Mouse (Mus musculus): ENCODE results near the gene Cdc14a. TPM values are rescaled to one million over a fixed set of nuclear protein-coding genes. Genes with fewer than 3 reads are reported as not detected.

Cdc14a gene
- total and polyA plus RNA-seq, 3 experiments = 9.3 to 29.9 (median 18.9) TPM

DNA sequence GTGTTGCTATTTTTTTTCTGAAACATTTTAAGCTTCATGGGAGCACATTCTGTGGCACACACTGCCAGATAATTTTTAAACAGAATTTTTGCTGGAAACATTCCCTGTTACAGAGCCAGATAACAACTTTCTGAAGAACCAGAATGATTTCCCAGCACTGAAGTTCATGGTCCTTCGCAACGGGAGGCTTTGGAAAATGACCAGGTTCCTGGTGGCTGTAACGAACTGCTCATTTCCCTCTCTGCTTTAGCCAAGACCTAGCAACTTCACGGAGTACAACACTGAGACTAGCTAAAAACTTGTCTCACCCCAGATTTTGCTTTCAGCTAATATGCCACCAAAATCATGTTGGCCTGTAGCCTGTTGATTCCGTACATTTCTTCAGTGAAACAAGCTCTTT, 160.8 kb downstream of the Cdc14a start:
- no peaks in the 10 kb centered on the region for H3K9me3 ChIP-seq (replicated peaks)
- ATAC-seq (ENCODE audit: extremely low read depth, insufficient number of reproducible peaks, low FRiP score, poor library complexity, severe bottlenecking) (no peak), DNase-seq (ENCODE audit: low spot score) (no peak)
- H3K27me3 ChIP-seq (ENCODE audit: insufficient read depth, low read length) = no peaks in the 10 kb centered on the region; the same call in 1 of the 2 replicates
- TF ChIP-seq TAL1 (conservative IDR thresholded peaks at IDR 0.05; ENCODE audit: low read depth, low read length) = no peak
- H3K4me1 ChIP-seq (ENCODE audit: insufficient read depth, low read depth, low read length) = 0 out of 2 replicates have a peak, but pooled peaks cover 2% of the 10 kb centered on the region
- H3K4me3 ChIP-seq (ENCODE audit: low read depth, low read length) = no peak overlapping the region
- no peaks in the 10 kb centered on the region for H3K36me3 ChIP-seq (replicated peaks)

DNA sequence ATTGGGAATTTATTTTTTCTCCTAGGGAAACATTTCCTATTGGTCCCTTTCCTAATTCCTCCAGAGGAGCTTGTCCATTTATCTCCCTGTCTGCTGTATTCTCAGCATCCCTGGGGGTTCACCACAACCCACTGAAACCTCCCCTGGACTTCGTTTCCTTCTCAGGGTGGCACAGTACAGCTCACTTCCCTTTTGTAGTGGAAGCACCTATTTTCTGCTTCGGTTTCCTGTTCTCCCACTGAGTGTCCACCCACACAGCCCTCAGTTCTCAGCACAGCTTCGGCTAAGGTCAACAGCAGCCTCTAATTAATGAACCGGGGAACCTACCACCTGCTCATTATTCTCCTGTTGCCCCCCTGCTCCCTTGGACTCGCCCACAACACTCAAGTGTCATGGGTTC, 167.7 kb downstream of the Cdc14a start:
- ATAC-seq (ENCODE audit: extremely low read depth, insufficient number of reproducible peaks, low FRiP score, poor library complexity, severe bottlenecking) = no peak

DNA sequence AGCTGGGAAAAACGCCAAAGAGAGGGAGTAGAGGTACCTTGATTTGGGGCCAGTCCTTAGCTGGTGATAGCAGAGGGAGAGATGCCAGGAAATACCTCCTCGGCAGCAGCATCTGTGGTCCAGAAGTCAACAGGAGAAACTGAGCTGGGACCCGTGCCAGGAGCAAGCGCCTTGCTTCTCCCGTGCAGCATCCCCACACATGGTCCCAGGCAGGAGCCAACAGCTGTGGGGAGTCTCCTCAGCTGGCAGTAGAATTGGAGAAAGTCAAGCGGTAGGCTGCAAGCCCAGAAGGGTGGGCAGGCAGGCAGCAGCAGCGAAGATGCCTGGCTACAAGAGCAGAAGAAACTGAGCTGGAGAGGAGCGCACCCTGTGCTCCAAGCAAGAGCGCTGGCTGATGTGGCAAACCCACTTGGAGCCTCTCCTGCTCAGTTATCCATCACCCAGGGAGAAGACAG, 170.7 kb downstream of the Cdc14a start, which contains the start of gene Gpr88:
Gene Gpr88 (minus strand): TSS at position 427 of the 455 bp plus-strand sequence.
- TF ChIP-seq GATA2 (IDR thresholded peaks at IDR 0.05; ENCODE audit: borderline replicate concordance, low read depth, low read length) (no peak), POLR2AphosphoS5 (IDR thresholded peaks at IDR 0.05; ENCODE audit: insufficient replicate concordance, low read depth, low read length) (no peak), GATA1 (IDR thresholded peaks at IDR 0.05; ENCODE audit: borderline replicate concordance, low read length) (no peak), TAL1 (conservative IDR thresholded peaks at IDR 0.05; ENCODE audit: low read depth, low read length) (no peak), CTCF (IDR thresholded peaks at IDR 0.05; ENCODE audit: low read depth, low read length) (no peak)
- no peak for ATAC-seq (ENCODE audit: extremely low read depth, insufficient number of reproducible peaks, low FRiP score, poor library complexity, severe bottlenecking)
- H3K27me3 ChIP-seq (ENCODE audit: insufficient read depth, low read length) = no peaks in the 10 kb centered on the region; the same call in 1 of the 2 replicates
- H3K4me3 ChIP-seq (ENCODE audit: low read depth, low read length) = no peak within 1 kb of the TSS
- H3K9me3 ChIP-seq (replicated peaks) = no peaks in the 10 kb centered on the region
- no peak for DNase-seq (ENCODE audit: low spot score)
- no peaks in the 10 kb centered on the region for H3K4me1 ChIP-seq (ENCODE audit: insufficient read depth, low read depth, low read length)
- H3K36me3 ChIP-seq (replicated peaks) = no peaks in the 10 kb centered on the region

More for the DNA sequence above, 167.7 kb downstream of the Cdc14a start:
- DNase-seq (ENCODE audit: low spot score) = no peak
- Histone ChIP-seq H3K27me3 (ENCODE audit: insufficient read depth, low read length) (no peaks in the 10 kb centered on the region; the same call in 1 of the 2 replicates), H3K4me3 (ENCODE audit: low read depth, low read length) (no peak overlapping the region), H3K4me1 (ENCODE audit: insufficient read depth, low read depth, low read length) (0 out of 2 replicates have a peak, but pooled peaks cover 2% of the 10 kb centered on the region), H3K9me3 (replicated peaks) (no peaks in the 10 kb centered on the region), H3K36me3 (replicated peaks) (no peaks in the 10 kb centered on the region)
- no peak for TF ChIP-seq GATA2 (IDR thresholded peaks at IDR 0.05; ENCODE audit: borderline replicate concordance, low read depth, low read length)
- no peak for TF ChIP-seq POLR2AphosphoS5 (IDR thresholded peaks at IDR 0.05; ENCODE audit: insufficient replicate concordance, low read depth, low read length)
- no peak for TF ChIP-seq TAL1 (conservative IDR thresholded peaks at IDR 0.05; ENCODE audit: low read depth, low read length)
- TF ChIP-seq GATA1 (IDR thresholded peaks at IDR 0.05; ENCODE audit: borderline replicate concordance, low read length) = no peak
- TF ChIP-seq CTCF (IDR thresholded peaks at IDR 0.05; ENCODE audit: low read depth, low read length) = no peak

DNA sequence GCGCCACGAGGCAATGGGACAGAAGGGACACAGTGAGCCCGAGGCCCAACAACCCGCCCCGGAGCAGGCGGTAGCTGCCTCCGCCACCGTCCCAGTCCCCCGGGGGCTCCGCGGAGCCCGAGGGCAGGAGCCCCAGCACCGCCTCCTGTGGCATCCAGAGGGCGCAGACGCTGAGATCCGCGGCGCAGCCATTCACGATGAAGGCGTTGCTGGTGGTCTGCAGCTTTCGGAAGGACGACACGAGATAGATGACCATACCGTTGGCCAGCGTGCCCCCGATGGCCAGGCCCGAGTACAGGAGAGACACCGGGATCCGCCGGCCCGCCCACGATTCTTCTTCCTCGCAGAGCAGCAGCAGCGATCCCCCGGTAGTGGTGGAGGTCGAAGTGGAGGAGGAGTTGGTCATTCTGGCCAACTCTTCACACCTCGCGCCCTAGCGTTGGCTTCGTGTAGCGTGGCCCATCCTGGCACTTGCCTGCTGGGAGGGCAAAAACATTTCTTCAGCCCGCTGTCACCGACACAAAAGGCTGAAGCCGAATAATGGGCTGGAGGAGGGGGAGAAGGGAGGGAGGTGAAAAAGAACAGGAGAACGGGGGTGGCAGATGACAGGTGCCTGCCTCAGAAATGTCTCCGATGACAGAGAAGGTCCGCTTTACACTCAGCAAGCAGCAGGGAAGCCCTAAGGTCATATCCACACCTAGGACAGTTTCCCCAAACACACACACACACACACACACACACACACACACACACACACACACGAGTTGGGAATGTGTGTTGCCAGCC, 171.4 kb downstream of the Cdc14a start:
- H3K27me3 ChIP-seq (ENCODE audit: insufficient read depth, low read length) = peaks cover 3% of the 10 kb centered on the region; the same call in 1 of the 2 replicates
- no peaks in the 10 kb centered on the region for H3K4me1 ChIP-seq (ENCODE audit: insufficient read depth, low read depth, low read length)
- no peak overlapping the region for H3K4me3 ChIP-seq (ENCODE audit: low read depth, low read length)
- H3K9me3 ChIP-seq (replicated peaks) = no peaks in the 10 kb centered on the region
- no peaks in the 10 kb centered on the region for H3K36me3 ChIP-seq (replicated peaks)
- ATAC-seq (ENCODE audit: extremely low read depth, insufficient number of reproducible peaks, low FRiP score, poor library complexity, severe bottlenecking) (no peak), DNase-seq (ENCODE audit: low spot score) (no peak)
- no peak for TF ChIP-seq POLR2AphosphoS5 (IDR thresholded peaks at IDR 0.05; ENCODE audit: insufficient replicate concordance, low read depth, low read length)
- no peak for TF ChIP-seq GATA2 (IDR thresholded peaks at IDR 0.05; ENCODE audit: borderline replicate concordance, low read depth, low read length)

DNA sequence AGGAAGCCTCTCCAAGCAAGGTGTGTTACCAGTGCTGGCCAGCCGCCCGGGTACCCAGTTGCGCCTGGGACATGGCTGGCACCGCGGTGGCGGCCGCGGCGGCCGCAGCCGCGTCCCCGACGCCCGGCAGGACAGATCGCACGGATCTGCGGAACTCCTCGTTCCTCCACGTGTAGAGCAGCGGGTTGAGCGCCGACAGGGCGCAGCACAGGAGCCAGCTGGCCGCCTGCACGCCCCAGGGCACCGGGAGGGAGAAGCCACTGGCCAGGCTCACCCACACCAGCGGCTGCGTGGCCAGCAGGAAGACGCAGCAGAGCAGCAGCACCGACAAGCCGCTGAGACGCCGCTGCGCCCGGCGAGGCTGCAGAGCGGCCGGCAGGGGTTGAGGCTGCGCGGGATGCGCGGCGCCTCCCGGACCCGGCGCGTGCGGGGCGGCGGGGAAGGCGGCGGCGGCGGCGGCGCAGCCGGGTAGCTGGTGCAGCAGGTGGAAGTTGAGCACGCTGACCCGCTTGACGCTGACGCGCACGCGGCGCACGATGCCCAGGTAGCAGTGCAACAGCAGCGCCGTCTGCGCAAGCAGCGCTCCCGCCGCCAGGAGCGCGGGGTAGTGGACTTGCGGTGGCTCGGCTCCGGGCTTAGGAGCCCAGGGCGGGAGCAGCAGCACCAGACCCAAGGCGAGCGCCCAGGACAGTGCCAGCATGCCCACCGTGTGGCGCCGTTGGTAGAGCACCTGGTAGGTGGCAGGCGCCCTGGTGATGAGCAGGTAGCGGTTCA, 172.2 kb downstream of the Cdc14a start:
- DNase-seq (ENCODE audit: low spot score) (peak; percentile 9), ATAC-seq (ENCODE audit: extremely low read depth, insufficient number of reproducible peaks, low FRiP score, poor library complexity, severe bottlenecking) (no peak)
- H3K4me1 ChIP-seq (ENCODE audit: insufficient read depth, low read depth, low read length) = no peaks in the 10 kb centered on the region
- H3K36me3 ChIP-seq (replicated peaks) = no peaks in the 10 kb centered on the region
- no peak overlapping the region for H3K4me3 ChIP-seq (ENCODE audit: low read depth, low read length)
- no peaks in the 10 kb centered on the region for H3K9me3 ChIP-seq (replicated peaks)
- H3K27me3 ChIP-seq (ENCODE audit: insufficient read depth, low read length) = peaks cover 3% of the 10 kb centered on the region; the same call in 1 of the 2 replicates
- no peak for TF ChIP-seq POLR2AphosphoS5 (IDR thresholded peaks at IDR 0.05; ENCODE audit: insufficient replicate concordance, low read depth, low read length)
- no peak for TF ChIP-seq CTCF (IDR thresholded peaks at IDR 0.05; ENCODE audit: low read depth, low read length)
- TF ChIP-seq TAL1 (conservative IDR thresholded peaks at IDR 0.05; ENCODE audit: low read depth, low read length) = no peak

DNA sequence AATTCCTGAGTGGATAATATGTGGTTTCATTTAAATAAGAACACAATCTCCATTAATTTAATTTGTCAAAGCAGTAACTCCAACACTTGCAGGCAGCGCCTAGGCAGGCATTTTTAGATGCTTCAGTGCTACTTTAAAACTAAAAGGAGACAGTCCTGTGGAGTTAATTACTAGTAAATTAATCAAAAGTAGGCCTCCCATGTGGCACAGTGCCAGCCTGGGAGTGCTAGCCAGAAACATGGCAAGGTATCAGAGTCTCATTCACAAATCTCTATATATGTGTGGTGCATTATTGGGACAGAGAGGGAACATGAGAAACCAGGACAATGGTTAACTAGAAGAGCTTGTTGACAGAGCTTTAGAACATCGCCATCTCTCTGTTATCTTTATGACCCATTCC, 174.8 kb downstream of the Cdc14a start:
- TF ChIP-seq GATA2 (IDR thresholded peaks at IDR 0.05; ENCODE audit: borderline replicate concordance, low read depth, low read length) (no peak), POLR2AphosphoS5 (IDR thresholded peaks at IDR 0.05; ENCODE audit: insufficient replicate concordance, low read depth, low read length) (no peak)
- DNase-seq (ENCODE audit: low spot score) (no peak), ATAC-seq (ENCODE audit: extremely low read depth, insufficient number of reproducible peaks, low FRiP score, poor library complexity, severe bottlenecking) (no peak)
- H3K27me3 ChIP-seq (ENCODE audit: insufficient read depth, low read length) = peaks cover 6% of the 10 kb centered on the region
- no peaks in the 10 kb centered on the region for H3K9me3 ChIP-seq (replicated peaks)
- H3K36me3 ChIP-seq (replicated peaks) = no peaks in the 10 kb centered on the region
- no peak overlapping the region for H3K4me3 ChIP-seq (ENCODE audit: low read depth, low read length)
- no peaks in the 10 kb centered on the region for H3K4me1 ChIP-seq (ENCODE audit: insufficient read depth, low read depth, low read length)

Measured in G1E (cell line).